Mouse (Mus musculus): ENCODE results near the gene Slc25a21.

Slc25a21 gene

GRCm38 (mm10) chr12:56769421-56769820, 427.9 kb downstream of the Slc25a21 start:
- DNase-seq (ENCODE audit: low spot score): no peak

DNA sequence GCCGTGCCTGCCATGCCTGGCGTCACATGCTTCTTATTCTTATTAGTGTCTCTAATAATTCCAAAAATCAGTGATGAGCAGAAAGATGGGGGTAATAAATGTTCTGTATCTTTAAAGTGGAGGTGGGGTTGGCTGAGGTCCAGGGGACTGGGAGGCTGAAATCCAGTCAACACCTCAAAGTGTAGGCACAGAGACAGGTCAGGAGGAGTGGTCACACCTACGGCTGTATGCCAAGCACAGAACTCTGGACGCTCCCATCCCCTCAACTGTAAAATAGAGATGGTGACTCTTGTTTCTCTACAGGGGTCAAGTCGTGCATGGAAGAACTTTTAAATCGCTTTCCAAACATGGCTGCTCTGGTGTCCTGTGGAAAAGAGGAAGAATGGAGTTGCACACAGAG, 429.8 kb downstream of the Slc25a21 start:
- DNase-seq (ENCODE audit: low spot score): no peak

- no peak for DNase-seq (ENCODE audit: low spot score)
Observed at GRCm38 (mm10) chr12:56737104-56737503, 460.2 kb downstream of the Slc25a21 start.

DNA sequence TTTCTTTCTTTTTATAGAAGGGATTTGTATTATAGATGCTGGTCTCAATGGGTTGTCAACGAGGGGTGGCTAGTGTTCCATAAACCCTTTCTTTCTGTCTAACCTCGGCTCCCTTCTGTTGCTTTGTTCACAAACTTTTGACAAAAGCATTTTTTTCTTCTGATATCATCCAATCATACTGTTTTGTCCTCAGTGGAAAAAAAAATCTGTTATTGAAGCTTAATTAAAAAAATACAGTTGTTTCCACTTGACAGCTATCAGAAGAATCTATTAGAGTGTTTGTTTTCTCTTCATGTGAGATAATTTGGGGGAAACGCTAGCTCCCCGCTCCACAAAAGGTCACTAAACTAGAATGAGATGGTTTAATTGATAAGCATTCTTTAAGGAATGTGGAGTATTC, 469.6 kb downstream of the Slc25a21 start:
- DNase-seq (ENCODE audit: low spot score): no peak

GRCm38 (mm10) chr12:56718707-56719051, 478.6 kb downstream of the Slc25a21 start:
- no peak for DNase-seq (ENCODE audit: low spot score)

DNA sequence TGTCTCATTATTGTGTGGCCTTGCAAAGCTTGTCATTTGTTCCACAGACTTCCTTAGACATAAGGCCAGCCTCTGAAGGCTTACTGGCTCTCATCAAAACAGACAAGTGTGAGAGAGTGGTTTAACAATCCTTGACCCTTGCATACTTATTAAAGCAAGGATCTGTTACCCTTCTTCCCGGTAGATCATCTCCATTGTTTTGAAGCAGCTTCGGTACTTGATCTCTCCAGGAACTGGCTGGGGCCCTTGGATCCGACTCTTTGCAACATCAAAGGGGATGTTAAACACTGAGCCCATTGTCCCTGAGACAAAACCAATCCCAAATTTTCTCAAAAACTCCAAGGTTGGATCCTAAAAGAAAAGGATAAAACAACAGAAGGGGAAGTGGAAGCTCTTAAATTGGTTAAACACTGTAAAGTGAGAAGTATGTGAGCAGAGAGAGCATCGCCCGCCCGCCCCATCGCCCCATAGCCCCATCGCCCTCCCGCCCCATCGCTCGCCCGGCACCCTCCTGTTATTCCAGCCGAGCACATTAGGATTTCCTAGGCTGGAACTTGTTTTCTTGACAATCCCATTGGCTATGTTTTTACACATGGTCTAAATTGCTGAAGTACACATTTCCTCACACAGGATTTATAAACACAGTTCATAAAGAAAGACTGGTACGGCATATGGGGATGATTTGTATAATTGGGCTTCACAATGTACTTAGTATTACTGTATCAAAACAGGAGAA, 479.1 kb downstream of the Slc25a21 start:
- no peak for DNase-seq (ENCODE audit: low spot score)

- no peak for DNase-seq (ENCODE audit: low spot score)
Observed at GRCm38 (mm10) chr12:56701004-56701403, 496.3 kb downstream of the Slc25a21 start.

GRCm38 (mm10) chr12:56699915-56700900, 497.1 kb downstream of the Slc25a21 start:
- no peak for DNase-seq (ENCODE audit: low spot score)

DNA sequence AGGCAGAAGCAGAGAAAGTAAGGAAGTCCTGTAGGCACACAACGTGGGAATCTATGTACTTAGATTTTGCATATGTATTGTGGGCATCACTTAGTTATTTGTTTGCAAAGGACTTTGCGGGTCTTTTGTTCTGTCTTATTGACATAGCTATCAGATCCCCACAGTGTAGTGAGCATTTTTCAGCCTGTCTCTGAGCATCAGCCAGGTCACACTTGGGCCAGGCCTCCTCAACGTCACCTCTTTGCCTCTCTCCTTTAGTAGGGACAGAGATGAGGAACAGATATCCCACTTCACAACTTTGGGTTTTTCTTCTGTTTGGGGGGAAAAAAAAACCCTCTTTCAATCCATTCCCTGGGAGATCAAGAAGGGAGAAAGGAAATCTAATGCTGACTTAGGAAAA, 497.9 kb downstream of the Slc25a21 start:
- no peak for DNase-seq (ENCODE audit: low spot score)

DNA sequence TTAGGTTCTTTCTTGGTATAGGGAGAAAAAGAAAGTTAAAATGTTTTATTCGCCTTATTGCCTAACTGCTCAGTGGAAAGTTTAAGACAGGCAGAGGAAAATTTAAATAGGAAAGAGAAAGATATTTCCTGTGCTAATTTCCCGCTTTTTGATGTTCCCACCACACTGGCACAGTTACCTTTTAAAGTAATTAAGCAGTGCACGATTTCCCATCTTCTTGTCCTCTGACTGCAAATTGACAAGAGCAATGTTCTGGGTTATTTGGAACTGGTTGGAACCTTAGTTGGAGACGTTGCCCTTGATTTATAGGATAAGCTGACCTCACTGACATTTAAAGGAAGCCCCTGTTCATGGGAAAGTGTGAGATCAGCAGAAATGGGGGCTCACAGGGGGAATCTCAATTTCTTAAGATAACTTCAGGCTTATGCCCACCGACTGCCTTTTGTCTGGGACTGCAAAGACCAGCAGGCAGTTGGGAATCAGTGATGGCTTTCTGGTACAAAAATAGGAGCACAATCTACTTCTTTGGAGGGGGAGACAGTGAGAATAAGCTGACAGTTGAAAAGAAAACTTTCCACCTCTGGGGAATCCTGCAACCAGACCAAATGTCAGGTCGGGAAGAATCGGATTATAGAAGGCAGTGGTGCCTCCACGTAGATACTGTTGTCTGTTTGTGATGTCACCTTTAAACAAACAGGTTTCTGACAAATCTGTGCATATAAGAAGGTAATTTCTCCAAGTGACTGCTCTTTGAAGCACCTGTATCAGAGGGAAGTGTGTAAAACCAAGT, 498.9 kb downstream of the Slc25a21 start:
- no peak for DNase-seq (ENCODE audit: low spot score)

GRCm38 (mm10) chr12:56697785-56698184, 499.5 kb downstream of the Slc25a21 start:
- DNase-seq (ENCODE audit: low spot score): no peak

- no peak for DNase-seq (ENCODE audit: low spot score)
Observed at GRCm38 (mm10) chr12:56697011-56697740, 500.1 kb downstream of the Slc25a21 start.

GRCm38 (mm10) chr12:56696174-56697010, 500.9 kb downstream of the Slc25a21 start:
- no peak for DNase-seq (ENCODE audit: low spot score)

- no peak for DNase-seq (ENCODE audit: low spot score)
Observed at GRCm38 (mm10) chr12:56695358-56696173, 501.7 kb downstream of the Slc25a21 start.

- no peak for DNase-seq (ENCODE audit: low spot score)
Observed at GRCm38 (mm10) chr12:56694936-56695335, 502.3 kb downstream of the Slc25a21 start.

GRCm38 (mm10) chr12:56694361-56694760, 502.9 kb downstream of the Slc25a21 start:
- no peak for DNase-seq (ENCODE audit: low spot score)

GRCm38 (mm10) chr12:56693411-56694098, 503.7 kb downstream of the Slc25a21 start:
- no peak for DNase-seq (ENCODE audit: low spot score)

- no peak for DNase-seq (ENCODE audit: low spot score)
Observed at GRCm38 (mm10) chr12:56692536-56692935, 504.7 kb downstream of the Slc25a21 start.

GRCm38 (mm10) chr12:56691427-56692079, 505.7 kb downstream of the Slc25a21 start, which contains the start of gene Pax9:
Gene Pax9 (plus strand): TSS chr12:56691767.
- DNase-seq (ENCODE audit: low spot score): no peak

Measured in adipocyte (in vitro differentiated cells).